Comparison of ENCODE assay signal across 12 mouse cellular contexts in the genomic region with DNA sequence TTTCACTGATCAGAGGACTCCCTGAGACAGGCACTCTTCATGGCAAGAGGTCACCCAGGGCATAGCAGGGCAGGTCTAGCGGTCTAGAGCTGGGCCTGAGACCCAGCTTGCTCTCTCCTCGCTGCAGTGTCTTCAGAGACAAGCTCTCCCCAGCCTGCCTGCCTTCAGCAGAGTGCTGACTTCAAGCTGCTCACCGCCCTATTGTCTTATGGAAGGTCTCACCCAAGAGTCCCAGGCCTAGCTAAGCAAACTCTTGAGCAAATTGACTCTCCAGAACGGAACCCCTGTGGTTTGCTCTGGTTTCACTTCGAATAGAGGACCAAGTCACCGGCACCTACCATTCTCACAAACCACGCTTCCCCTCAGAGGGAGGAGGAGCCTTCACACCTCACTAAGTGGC.
DNase-seq lines count a peak whose midpoint lies in the region; ATAC-seq and TF ChIP-seq lines count a peak whose summit lies in the region.
"Had no signal": no experiment of that assay in that cellular context is flagged by ENCODE, and none has a peak within 500 bp of the region (broad histone marks: within the 10 kb centered on the region; RNA-seq: fewer than 3 reads in every experiment).

No protein-coding gene starts in this region.

- WGBS in intestine, embryonic 16.5 days, result 70% methylated on average over 7 of the region's 7 CpGs
- WGBS in intestine, embryonic 15.5 days, result 72% methylated on average over 7 of the region's 7 CpGs
- WGBS in heart, embryonic 16.5 days, result 46% methylated on average over 7 of the region's 7 CpGs
- 62% methylated on average over 7 of the region's 7 CpGs for WGBS in midbrain, embryonic 16.5 days
- 78% methylated on average over 7 of the region's 7 CpGs for WGBS in kidney, adult 2 months
- 64% methylated on average over 7 of the region's 7 CpGs for WGBS in hindbrain, postnatal 0 days

- dilution Hi-C loops in CH12.LX (cut with MboI; ENCODE audit: extremely low pct_ligation_motif_present, extremely low pct_unique_long_range_greater_than_20kb, low sequenced_read_pairs), result no loop called here

- H3K4me2 ChIP-seq in intestine, embryonic 16.5 days (ENCODE audit: low read depth, low read length), result no peak overlapping the region
- H3K4me2 ChIP-seq in intestine, embryonic 15.5 days (replicated peaks), result no peak overlapping the region
- H3K4me2 ChIP-seq in CH12.LX (ENCODE audit: insufficient read depth, low read depth, poor library complexity, severe bottlenecking), result no peak overlapping the region; the same call in 1 of the 2 replicates
- peak overlapping the region; percentile 39 for H3K4me2 ChIP-seq in heart, embryonic 16.5 days (ENCODE audit: low read depth, low read length)
- no peak overlapping the region for H3K4me2 ChIP-seq in midbrain, embryonic 16.5 days (ENCODE audit: low read length)
- no peak overlapping the region for H3K4me2 ChIP-seq in hindbrain, postnatal 0 days (ENCODE audit: low read depth, low read length)

- peak; percentile 83 for DNase-seq in CH12.LX (ENCODE audit: extremely low read depth)
- no peak for DNase-seq in kidney, adult 2 months
- no peak for DNase-seq in layer of hippocampus, postnatal 25 days (ENCODE audit: extremely low spot score in 1 of 2, low spot score in 1 of 2)
- DNase-seq in hindbrain, postnatal 0 days (ENCODE audit: low spot score), result no peak
- DNase-seq: layer of hippocampus, postnatal 36 days; lung, postnatal 4 days had no signal

- no peak for ATAC-seq in intestine, embryonic 16.5 days
- no peak for ATAC-seq in intestine, embryonic 15.5 days
- ATAC-seq in heart, embryonic 16.5 days (replicated peaks; ENCODE audit: extremely low read depth, insufficient read depth, low FRiP score), result no peak
- peak; percentile 29; the same call in 1 of the 2 replicates for ATAC-seq in midbrain, embryonic 16.5 days
- ATAC-seq in hindbrain, postnatal 0 days, result no peak
- ATAC-seq: forebrain, embryonic 16.5 days had no signal

- no peak overlapping the region for H3K9ac ChIP-seq in intestine, embryonic 16.5 days (ENCODE audit: low read depth, low read length)
- H3K9ac ChIP-seq in intestine, embryonic 15.5 days, result no peak overlapping the region
- H3K9ac ChIP-seq in CH12.LX (ENCODE audit: insufficient read depth, low read depth), result peak overlapping the region; percentile 17; the same call in 1 of the 2 replicates
- H3K9ac ChIP-seq in heart, embryonic 16.5 days (ENCODE audit: low read length), result peak overlapping the region; percentile 58
- no peak overlapping the region for H3K9ac ChIP-seq in midbrain, embryonic 16.5 days (ENCODE audit: low read depth, low read length)
- no peak overlapping the region for H3K9ac ChIP-seq in hindbrain, postnatal 0 days (replicated peaks; ENCODE audit: low read length)

- TF ChIP-seq CTCF in CH12.LX (conservative IDR thresholded peaks at IDR 0.05 in 1 of 2, IDR thresholded peaks at IDR 0.05 in 1 of 2; ENCODE audit: low read depth in 2 of 2, low read length in 2 of 2), result no peak
- no peak for TF ChIP-seq CTCF in kidney, adult 2 months (conservative IDR thresholded peaks at IDR 0.05; ENCODE audit: insufficient read depth, insufficient read length, low read depth, low read length)
- TF ChIP-seq CTCF in hindbrain, postnatal 0 days (IDR thresholded peaks at IDR 0.05; ENCODE audit: low read depth), result no peak

- 0 out of 2 replicates have a peak overlapping the region, but pooled peaks have one; percentile 7 for H3K27ac ChIP-seq in intestine, embryonic 16.5 days (ENCODE audit: low read length)
- no peak overlapping the region for H3K27ac ChIP-seq in intestine, embryonic 15.5 days
- no peak overlapping the region for H3K27ac ChIP-seq in CH12.LX (ENCODE audit: insufficient read depth, low read depth)
- peak overlapping the region; percentile 92 for H3K27ac ChIP-seq in heart, embryonic 16.5 days (ENCODE audit: low read length)
- no peak overlapping the region for H3K27ac ChIP-seq in midbrain, embryonic 16.5 days (ENCODE audit: low read length)
- H3K27ac ChIP-seq in kidney, adult 2 months (ENCODE audit: insufficient read depth, low read depth, low read length), result no peak overlapping the region
- H3K27ac ChIP-seq in hindbrain, postnatal 0 days, result no peak overlapping the region

- H3K36me3 ChIP-seq in intestine, embryonic 16.5 days (ENCODE audit: control insufficient read depth, insufficient read depth, low read length), result no peaks in the 10 kb centered on the region
- no peaks in the 10 kb centered on the region for H3K36me3 ChIP-seq in intestine, embryonic 15.5 days
- no peaks in the 10 kb centered on the region for H3K36me3 ChIP-seq in CH12.LX (replicated peaks in 1 of 2; ENCODE audit: control insufficient read depth in 1 of 2, insufficient read depth in 1 of 2, low read length in 1 of 2)
- no peaks in the 10 kb centered on the region for H3K36me3 ChIP-seq in heart, embryonic 16.5 days (ENCODE audit: control insufficient read depth, insufficient read depth)
- H3K36me3 ChIP-seq in midbrain, embryonic 16.5 days (ENCODE audit: control insufficient read depth, insufficient read depth, low read length), result no peaks in the 10 kb centered on the region
- no peaks in the 10 kb centered on the region for H3K36me3 ChIP-seq in kidney, adult 2 months (ENCODE audit: control insufficient read depth, insufficient read depth, low read length)
- H3K36me3 ChIP-seq in hindbrain, postnatal 0 days (ENCODE audit: insufficient read depth, low read length), result no peaks in the 10 kb centered on the region
- H3K36me3 ChIP-seq: G1E had no signal

- no peak for TF ChIP-seq EP300 in CH12.LX (IDR thresholded peaks at IDR 0.05; ENCODE audit: low read length)

- in situ Hi-C loops in CH12.LX (cut with MboI; ENCODE audit: low pct_ligation_motif_present, low pct_unique_long_range_greater_than_20kb, low sequenced_read_pairs), result no loop called here

- no peak overlapping the region for H3K4me3 ChIP-seq in intestine, embryonic 16.5 days (ENCODE audit: low read length)
- no peak overlapping the region for H3K4me3 ChIP-seq in intestine, embryonic 15.5 days (replicated peaks)
- no peak overlapping the region for H3K4me3 ChIP-seq in CH12.LX (replicated peaks in 1 of 3; ENCODE audit: low read depth in 2 of 3, low read length in 2 of 3, poor library complexity in 1 of 3)
- no peak overlapping the region for H3K4me3 ChIP-seq in heart, embryonic 16.5 days (ENCODE audit: low read length)
- no peak overlapping the region for H3K4me3 ChIP-seq in midbrain, embryonic 16.5 days (ENCODE audit: low read depth, low read length)
- no peak overlapping the region for H3K4me3 ChIP-seq in kidney, adult 2 months (ENCODE audit: insufficient read depth, low read depth, low read length)
- no peak overlapping the region for H3K4me3 ChIP-seq in hindbrain, postnatal 0 days (ENCODE audit: low read length)

- H3K4me1 ChIP-seq in intestine, embryonic 16.5 days (ENCODE audit: control insufficient read depth, insufficient read depth, low read length), result peaks cover 17% of the 10 kb centered on the region
- H3K4me1 ChIP-seq in intestine, embryonic 15.5 days (replicated peaks), result peaks cover 28% of the 10 kb centered on the region
- peaks cover 14 to 22% of the 10 kb centered on the region in 2 experiments for H3K4me1 ChIP-seq in CH12.LX (ENCODE audit: control insufficient read depth in 1 of 2, insufficient read depth in 2 of 2)
- peaks cover 55% of the 10 kb centered on the region for H3K4me1 ChIP-seq in heart, embryonic 16.5 days (ENCODE audit: control insufficient read depth, insufficient read depth, low read length)
- peaks cover 13% of the 10 kb centered on the region for H3K4me1 ChIP-seq in midbrain, embryonic 16.5 days (ENCODE audit: control insufficient read depth, insufficient read depth, low read length)
- 0 out of 2 replicates have a peak, but pooled peaks cover 3% of the 10 kb centered on the region for H3K4me1 ChIP-seq in kidney, adult 2 months (ENCODE audit: control insufficient read depth, insufficient read depth, low read length)
- H3K4me1 ChIP-seq in hindbrain, postnatal 0 days (ENCODE audit: insufficient read depth, low read length), result peaks cover 16% of the 10 kb centered on the region; the same call in 1 of the 2 replicates

- H3K9me3 ChIP-seq in intestine, embryonic 16.5 days (ENCODE audit: control insufficient read depth, low read length), result no peaks in the 10 kb centered on the region
- no peaks in the 10 kb centered on the region for H3K9me3 ChIP-seq in intestine, embryonic 15.5 days
- no peaks in the 10 kb centered on the region for H3K9me3 ChIP-seq in CH12.LX (replicated peaks; ENCODE audit: low read length)
- no peaks in the 10 kb centered on the region for H3K9me3 ChIP-seq in heart, embryonic 16.5 days (replicated peaks; ENCODE audit: control insufficient read depth, low read length)
- H3K9me3 ChIP-seq in midbrain, embryonic 16.5 days (replicated peaks; ENCODE audit: control insufficient read depth, low read length, poor library complexity, severe bottlenecking), result no peaks in the 10 kb centered on the region
- no peaks in the 10 kb centered on the region for H3K9me3 ChIP-seq in hindbrain, postnatal 0 days (ENCODE audit: low read length)
- H3K9me3 ChIP-seq: G1E had no signal

- H3K27me3 ChIP-seq in intestine, embryonic 16.5 days (replicated peaks; ENCODE audit: control insufficient read depth, insufficient read depth, low read length), result no peaks in the 10 kb centered on the region
- no peaks in the 10 kb centered on the region for H3K27me3 ChIP-seq in intestine, embryonic 15.5 days (replicated peaks)
- no peaks in the 10 kb centered on the region for H3K27me3 ChIP-seq in CH12.LX (replicated peaks)
- H3K27me3 ChIP-seq in heart, embryonic 16.5 days (ENCODE audit: control insufficient read depth, insufficient read depth, low read length), result no peaks in the 10 kb centered on the region
- no peaks in the 10 kb centered on the region for H3K27me3 ChIP-seq in midbrain, embryonic 16.5 days (ENCODE audit: control insufficient read depth, insufficient read depth, low read depth, low read length)
- no peaks in the 10 kb centered on the region for H3K27me3 ChIP-seq in kidney, adult 2 months (replicated peaks; ENCODE audit: control insufficient read depth, insufficient read depth, low read length)
- H3K27me3 ChIP-seq in hindbrain, postnatal 0 days (ENCODE audit: insufficient read depth, low read length), result no peaks in the 10 kb centered on the region

- no peaks in the 10 kb centered on the region for H3K79me2 ChIP-seq in CH12.LX (replicated peaks; ENCODE audit: control insufficient read depth, extremely low read depth, insufficient read depth, poor library complexity, severe bottlenecking)

- TF ChIP-seq POLR2A in CH12.LX (IDR thresholded peaks at IDR 0.05; ENCODE audit: low read depth, low read length), result no peak
- no peak for TF ChIP-seq POLR2A in kidney, adult 2 months (IDR thresholded peaks at IDR 0.05; ENCODE audit: low read depth, low read length)

- no peak for TF ChIP-seq RAD21 in CH12.LX (IDR thresholded peaks at IDR 0.05; ENCODE audit: low read depth, low read length)

TF ChIP-seq in CH12.LX, 34 proteins besides CTCF, POLR2A, EP300 and RAD21 (continues in another document):
- TF ChIP-seq MEF2A (IDR thresholded peaks at IDR 0.05; ENCODE audit: borderline replicate concordance, low read depth, low read length), result no peak
- TF ChIP-seq CHD2 (IDR thresholded peaks at IDR 0.05; ENCODE audit: low read length), result no peak
- TF ChIP-seq CHD1 (IDR thresholded peaks at IDR 0.05; ENCODE audit: low read depth, low read length), result no peak
- no peak for TF ChIP-seq ETS1 (conservative IDR thresholded peaks at IDR 0.05; ENCODE audit: low read depth, low read length)
- no peak for TF ChIP-seq SMC3 (IDR thresholded peaks at IDR 0.05; ENCODE audit: low read depth, low read length)

Comparison
In these comparisons a context has a peak if more than half of its experiments do, and no peak if none do; other contexts are left out.
1. H3K27ac ChIP-seq: peak in intestine, embryonic 16.5 days (single experiment) and heart, embryonic 16.5 days (single experiment); none in intestine, embryonic 15.5 days (single experiment), CH12.LX (single experiment), midbrain, embryonic 16.5 days (single experiment), kidney, adult 2 months (single experiment) and hindbrain, postnatal 0 days (single experiment).
2. H3K9ac ChIP-seq: peak in CH12.LX (single experiment) and heart, embryonic 16.5 days (single experiment); none in intestine, embryonic 16.5 days (single experiment), intestine, embryonic 15.5 days (single experiment), midbrain, embryonic 16.5 days (single experiment) and hindbrain, postnatal 0 days (single experiment).